Mouse (Mus musculus): ENCODE results near the gene Ccne1. TPM values are rescaled to one million over a fixed set of nuclear protein-coding genes. Genes with fewer than 3 reads are reported as not detected.
A peak's percentile ranks its signal among the peaks of the same experiment; 100 is the strongest.

Ccne1 gene
- polyA plus RNA-seq, 1 experiment from 2014 or later = 75.3 TPM

DNA sequence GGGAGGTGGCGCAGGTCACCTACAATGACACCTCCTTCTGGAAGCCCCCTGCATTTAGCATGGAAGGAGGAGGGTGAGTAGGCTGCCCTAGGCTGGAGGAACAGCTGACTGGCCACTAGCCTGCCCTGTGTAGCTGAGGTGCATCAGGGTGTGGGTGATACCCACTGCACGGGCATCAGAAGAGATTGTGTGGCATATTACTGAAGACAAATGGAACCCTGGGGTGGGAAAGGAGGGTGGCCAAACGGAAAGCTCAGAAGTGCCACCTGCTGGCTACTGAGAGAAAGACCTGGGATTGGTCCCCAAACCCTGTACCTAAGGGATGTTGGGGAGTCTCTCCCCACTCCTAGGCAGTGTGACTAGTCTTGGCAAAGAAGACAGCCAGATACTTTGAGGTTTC is 33.6 kb downstream of the Ccne1 start:
- H3K4me1 ChIP-seq = peaks cover 11% of the 10 kb centered on the region; the same call in 1 of the 2 replicates
- no peak overlapping the region for H3K27ac ChIP-seq
- H3K9me3 ChIP-seq = no peaks in the 10 kb centered on the region
- no peak overlapping the region for H3K4me3 ChIP-seq
- no peak overlapping the region; the same call in 1 of the 2 replicates for H3K4me2 ChIP-seq (replicated peaks)
- 19% methylated on average over 3 of the region's 3 CpGs for WGBS
- no peak overlapping the region for H3K9ac ChIP-seq
- no peaks in the 10 kb centered on the region for H3K36me3 ChIP-seq
- ATAC-seq (ENCODE audit: insufficient number of reproducible peaks, insufficient read depth, low FRiP score, low TSS enrichment) = no peak
- H3K27me3 ChIP-seq = no peaks in the 10 kb centered on the region; the same call in 1 of the 2 replicates

DNA sequence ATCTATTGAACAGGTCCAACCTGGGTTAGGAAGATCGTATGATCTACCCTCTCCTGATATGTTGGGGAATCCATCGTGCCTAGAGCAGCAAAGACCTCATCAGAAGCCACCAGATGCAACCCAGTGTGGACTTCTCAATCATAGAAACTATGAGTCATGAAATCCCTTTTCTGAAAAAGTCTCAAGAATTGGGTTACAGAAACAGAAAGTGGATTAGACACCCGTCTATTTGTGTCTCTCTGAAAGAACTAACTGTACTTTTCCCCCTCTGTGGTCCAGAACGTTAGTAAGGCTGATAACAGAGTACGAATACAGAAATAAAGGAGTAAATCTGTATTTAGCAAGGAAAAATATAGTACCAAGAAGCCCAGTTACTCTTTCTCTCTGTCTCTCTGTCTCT is 36.3 kb downstream of the Ccne1 start:
- ATAC-seq (ENCODE audit: insufficient number of reproducible peaks, insufficient read depth, low FRiP score, low TSS enrichment) = no peak
- H3K27ac ChIP-seq = no peak overlapping the region
- H3K27me3 ChIP-seq = no peaks in the 10 kb centered on the region; the same call in 1 of the 2 replicates
- H3K4me3 ChIP-seq = no peak overlapping the region
- peaks cover 11% of the 10 kb centered on the region; the same call in 1 of the 2 replicates for H3K4me1 ChIP-seq
- H3K4me2 ChIP-seq (replicated peaks) = no peak overlapping the region
- no peaks in the 10 kb centered on the region for H3K9me3 ChIP-seq
- H3K36me3 ChIP-seq = no peaks in the 10 kb centered on the region
- WGBS = 80% methylated on average over 5 of the region's 5 CpGs
- no peak overlapping the region for H3K9ac ChIP-seq

DNA sequence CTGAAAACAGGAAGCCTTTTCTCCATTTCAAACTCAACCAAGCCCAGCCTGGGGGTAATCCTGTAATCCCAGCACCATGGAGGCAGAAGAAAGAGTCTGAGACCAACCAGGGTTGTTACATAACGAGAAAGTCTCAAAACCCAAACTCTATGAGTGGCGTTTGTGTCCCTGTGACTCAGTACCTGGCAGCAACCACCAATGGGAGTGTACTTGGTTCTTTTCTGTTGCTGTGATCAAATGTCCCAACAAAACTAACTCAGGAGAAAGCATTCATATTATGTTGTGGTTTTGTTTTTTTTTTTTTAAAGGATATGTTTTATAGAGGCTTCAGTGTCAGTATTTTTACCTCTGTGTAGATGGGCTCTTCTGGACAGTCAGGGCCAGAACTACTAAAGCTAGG is 36.7 kb downstream of the Ccne1 start:
- Histone ChIP-seq H3K4me1 (peaks cover 11% of the 10 kb centered on the region; the same call in 1 of the 2 replicates), H3K36me3 (no peaks in the 10 kb centered on the region), H3K27ac (no peak overlapping the region), H3K9me3 (no peaks in the 10 kb centered on the region), H3K4me3 (no peak overlapping the region), H3K4me2 (replicated peaks) (no peak overlapping the region), H3K27me3 (no peaks in the 10 kb centered on the region; the same call in 1 of the 2 replicates), H3K9ac (no peak overlapping the region)
- WGBS = 36% methylated on average over 2 of the region's 2 CpGs
- no peak for ATAC-seq (ENCODE audit: insufficient number of reproducible peaks, insufficient read depth, low FRiP score, low TSS enrichment)

DNA sequence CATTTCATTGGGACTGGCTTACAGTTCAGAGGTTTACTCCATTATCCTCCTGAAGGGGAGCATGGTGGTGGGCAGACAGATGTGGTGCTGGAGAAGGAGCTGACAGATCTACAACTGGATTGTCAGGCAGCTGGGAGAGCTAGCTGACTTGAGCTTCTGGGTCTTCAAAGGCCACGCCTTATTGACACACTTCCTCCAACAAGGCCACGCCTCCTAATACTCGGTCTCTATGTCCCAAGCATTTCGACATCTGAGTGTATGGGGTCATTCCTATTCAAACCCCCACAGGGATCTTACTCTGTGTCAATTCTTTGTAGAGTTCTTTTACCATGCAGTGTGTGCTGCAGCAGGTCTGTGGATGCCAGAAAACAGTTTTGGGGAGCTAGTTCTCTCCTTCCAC is 42.9 kb downstream of the Ccne1 start:
- Histone ChIP-seq H3K9ac (no peak overlapping the region), H3K27ac (no peak overlapping the region), H3K9me3 (no peaks in the 10 kb centered on the region), H3K4me2 (replicated peaks) (no peak overlapping the region), H3K27me3 (no peaks in the 10 kb centered on the region), H3K4me3 (no peak overlapping the region), H3K4me1 (0 out of 2 replicates have a peak, but pooled peaks cover 4% of the 10 kb centered on the region), H3K36me3 (no peaks in the 10 kb centered on the region)
- WGBS = 50% methylated on average over 4 of the region's 4 CpGs
- ATAC-seq (ENCODE audit: insufficient number of reproducible peaks, insufficient read depth, low FRiP score, low TSS enrichment) = no peak

DNA sequence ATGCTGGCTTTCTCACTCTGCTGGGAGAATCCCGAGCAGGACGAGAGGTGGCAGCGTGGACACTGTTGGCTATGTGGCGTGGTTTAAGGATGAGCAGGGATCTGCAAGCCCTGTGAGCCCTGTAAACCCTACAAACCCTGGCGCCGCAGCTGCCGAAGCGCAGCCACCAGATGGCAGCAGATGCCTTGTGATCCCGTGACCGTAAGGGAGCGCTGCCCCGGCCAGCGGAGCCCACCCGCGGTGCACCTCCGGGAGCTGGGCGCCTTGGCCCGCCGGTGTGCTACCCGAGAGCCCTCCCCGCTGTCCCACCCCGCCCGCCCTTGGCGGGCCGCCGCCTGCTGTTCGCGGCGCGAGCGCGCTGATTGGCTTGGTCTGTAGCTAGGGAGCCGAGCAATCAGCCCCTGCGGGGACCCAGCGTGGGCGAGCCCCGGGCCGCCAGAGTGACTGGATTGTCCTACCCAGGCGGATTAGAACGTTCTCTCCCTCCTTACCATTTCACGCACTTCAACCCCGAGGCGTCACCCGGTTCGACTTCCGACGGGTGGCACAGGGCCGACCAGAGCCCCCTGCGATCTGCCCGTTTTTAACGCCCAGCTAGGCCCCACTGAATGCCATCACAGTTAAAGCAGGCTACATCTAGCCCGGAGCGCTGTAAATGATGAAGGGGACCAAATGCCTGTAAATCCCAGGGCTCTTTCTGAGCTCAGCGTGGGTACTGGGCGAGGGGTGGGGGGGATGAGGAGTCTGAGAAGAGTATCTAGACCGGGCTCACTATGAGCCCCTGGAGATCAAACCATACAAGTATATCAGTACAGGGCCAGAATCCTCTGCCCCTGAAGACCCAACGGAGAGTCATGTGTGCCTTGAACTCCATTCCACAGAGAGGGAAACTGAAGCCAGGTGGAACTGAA is 46.0 kb downstream of the Ccne1 start:
- Histone ChIP-seq H3K36me3 (no peaks in the 10 kb centered on the region), H3K4me2 (replicated peaks) (peak overlapping the region; percentile 64), H3K9ac (peak overlapping the region; percentile 63), H3K27ac (peak overlapping the region; percentile 46; the same call in 1 of the 2 replicates), H3K4me3 (peak overlapping the region; percentile 50), H3K4me1 (0 out of 2 replicates have a peak, but pooled peaks cover 4% of the 10 kb centered on the region), H3K9me3 (no peaks in the 10 kb centered on the region), H3K27me3 (no peaks in the 10 kb centered on the region)
- peak; percentile 92 for ATAC-seq (ENCODE audit: insufficient number of reproducible peaks, insufficient read depth, low FRiP score, low TSS enrichment)
- under 1% methylated on average over 56 of the region's 57 CpGs for WGBS

DNA sequence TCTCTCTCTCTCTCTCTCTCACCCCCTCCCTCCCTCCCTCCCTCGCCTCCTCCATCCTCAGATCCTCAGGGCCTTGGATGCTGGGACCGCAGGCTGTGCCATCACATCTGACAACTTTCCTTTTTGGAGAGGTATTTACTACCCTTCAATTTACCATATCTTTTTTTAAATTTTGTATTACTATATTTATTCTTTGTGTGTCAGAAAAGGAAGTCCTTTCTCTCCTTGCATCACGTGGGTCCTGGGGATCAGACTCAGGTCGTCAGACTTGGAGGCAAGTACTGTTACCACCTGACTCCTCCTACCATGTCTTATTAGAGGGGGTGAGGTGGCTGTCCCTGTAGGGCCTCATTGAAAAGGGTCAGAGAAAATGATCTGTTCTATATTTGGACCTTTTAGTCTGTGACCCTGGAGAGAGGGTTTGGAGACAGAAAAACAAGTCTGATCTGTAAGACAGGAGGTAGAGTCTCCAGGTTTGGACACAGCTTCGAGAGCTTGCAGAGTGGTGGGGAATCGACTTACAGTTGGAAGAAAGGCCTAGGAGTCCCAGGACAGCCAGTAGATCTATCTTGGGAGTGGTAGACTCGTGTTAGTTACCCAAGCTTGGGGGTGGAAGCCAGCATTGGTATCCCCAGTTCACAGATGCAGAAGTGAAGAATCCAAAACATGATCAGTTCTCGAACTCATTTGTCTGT is 47.6 kb downstream of the Ccne1 start:
- Histone ChIP-seq H3K9me3 (no peaks in the 10 kb centered on the region), H3K4me1 (0 out of 2 replicates have a peak, but pooled peaks cover 4% of the 10 kb centered on the region), H3K4me3 (no peak overlapping the region), H3K4me2 (replicated peaks) (no peak overlapping the region), H3K36me3 (no peaks in the 10 kb centered on the region), H3K27ac (no peak overlapping the region), H3K9ac (no peak overlapping the region), H3K27me3 (no peaks in the 10 kb centered on the region)
- no peak for ATAC-seq (ENCODE audit: insufficient number of reproducible peaks, insufficient read depth, low FRiP score, low TSS enrichment)
- WGBS = 73% methylated on average over 8 of the region's 8 CpGs

DNA sequence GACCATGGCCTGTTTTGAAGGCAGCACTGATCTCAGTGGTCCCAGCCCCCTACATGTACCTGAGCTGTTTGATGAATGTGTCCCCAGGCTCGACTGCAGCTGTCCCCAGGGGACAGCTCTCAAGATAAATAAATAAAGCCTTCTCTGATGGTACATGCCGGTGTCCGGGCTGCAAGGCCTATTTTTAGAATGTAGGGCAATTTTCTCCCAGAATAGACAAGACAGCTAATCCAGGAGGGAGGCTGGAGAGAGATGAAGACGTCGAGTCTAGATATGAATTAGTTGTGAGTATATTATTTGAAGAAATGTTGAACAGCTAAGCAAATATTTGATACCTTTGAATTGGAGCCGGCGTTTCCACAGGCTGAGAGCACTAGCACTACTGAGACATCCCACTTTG is 48.2 kb downstream of the Ccne1 start:
- 39% methylated on average over 7 of the region's 7 CpGs for WGBS
- Histone ChIP-seq H3K27me3 (no peaks in the 10 kb centered on the region), H3K4me3 (no peak overlapping the region), H3K36me3 (no peaks in the 10 kb centered on the region), H3K4me2 (replicated peaks) (no peak overlapping the region), H3K9me3 (no peaks in the 10 kb centered on the region), H3K4me1 (0 out of 2 replicates have a peak, but pooled peaks cover 4% of the 10 kb centered on the region), H3K27ac (no peak overlapping the region), H3K9ac (no peak overlapping the region)
- ATAC-seq (ENCODE audit: insufficient number of reproducible peaks, insufficient read depth, low FRiP score, low TSS enrichment) = no peak

DNA sequence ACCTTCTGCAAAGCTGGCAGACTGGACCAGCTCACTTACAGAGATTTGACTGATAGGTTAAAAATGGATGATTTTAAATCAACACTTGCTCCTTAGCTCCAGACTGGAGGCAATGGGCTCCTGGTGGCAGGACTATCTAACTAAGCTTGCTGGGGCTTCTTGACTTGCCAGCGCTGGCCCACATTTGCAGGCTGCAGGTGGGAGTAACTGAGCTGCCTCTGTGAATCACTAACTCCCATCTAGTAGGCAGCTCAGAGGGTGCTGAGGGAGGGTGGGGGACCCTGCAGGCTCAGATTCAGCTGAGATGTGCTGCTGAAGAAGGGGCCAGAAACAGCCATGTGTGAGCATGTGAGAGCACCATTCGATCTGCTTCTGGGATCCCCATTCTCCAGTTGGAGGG is 51.3 kb downstream of the Ccne1 start:
- WGBS = 70% methylated on average over 2 of the region's 2 CpGs
- Histone ChIP-seq H3K4me3 (no peak overlapping the region), H3K9ac (no peak overlapping the region), H3K4me2 (replicated peaks) (no peak overlapping the region), H3K36me3 (no peaks in the 10 kb centered on the region), H3K27me3 (no peaks in the 10 kb centered on the region), H3K27ac (no peak overlapping the region), H3K9me3 (no peaks in the 10 kb centered on the region), H3K4me1 (no peaks in the 10 kb centered on the region)
- no peak for ATAC-seq (ENCODE audit: insufficient number of reproducible peaks, insufficient read depth, low FRiP score, low TSS enrichment)

DNA sequence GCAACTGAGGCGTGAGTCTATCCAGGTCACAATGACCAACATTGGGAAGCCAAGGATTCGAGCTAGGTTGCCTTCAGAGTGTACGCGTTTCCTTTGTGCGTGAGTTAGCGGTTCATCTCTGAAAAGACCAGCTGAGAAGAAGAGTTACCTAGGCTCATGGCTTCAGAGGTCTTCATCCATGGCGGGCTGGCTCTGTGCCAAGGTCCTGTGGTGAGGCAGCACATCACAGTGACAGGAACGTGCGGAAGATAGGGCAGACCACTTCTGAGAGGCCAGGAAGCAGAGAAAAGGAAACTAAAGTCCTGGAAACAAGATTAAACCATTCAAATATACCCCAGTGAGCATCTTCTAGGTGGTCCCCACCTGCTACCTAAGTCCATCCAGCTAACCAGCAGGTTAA is 53.1 kb downstream of the Ccne1 start:
- WGBS = 90% methylated on average over 9 of the region's 9 CpGs
- no peak overlapping the region for H3K9ac ChIP-seq
- no peaks in the 10 kb centered on the region for H3K36me3 ChIP-seq
- no peak for ATAC-seq (ENCODE audit: insufficient number of reproducible peaks, insufficient read depth, low FRiP score, low TSS enrichment)
- H3K9me3 ChIP-seq = no peaks in the 10 kb centered on the region
- no peak overlapping the region for H3K4me2 ChIP-seq (replicated peaks)
- no peak overlapping the region for H3K27ac ChIP-seq
- H3K4me1 ChIP-seq = no peaks in the 10 kb centered on the region
- no peak overlapping the region for H3K4me3 ChIP-seq
- no peaks in the 10 kb centered on the region for H3K27me3 ChIP-seq

Other genes starting within 250 kb of the Ccne1 start
- 48.6 and 54.0 TPM in 2 replicates for gene Uri1, start 84.0 kb downstream of the Ccne1 start, polyA plus RNA-seq (2016; fragmentation: Nextera tagmentation; extraction: Ambion mirVana)
- gene 1600014C10Rik, start 75.7 kb upstream of the Ccne1 start, polyA plus RNA-seq (2016; fragmentation: Nextera tagmentation; extraction: Ambion mirVana) = 16.3 and 17.3 TPM in 2 replicates
- 2.8 and 3.6 TPM in 2 replicates for gene Plekhf1, start 120.5 kb upstream of the Ccne1 start, polyA plus RNA-seq (2016; fragmentation: Nextera tagmentation; extraction: Ambion mirVana)
- gene Pop4, start 163.9 kb upstream of the Ccne1 start, polyA plus RNA-seq (2016; fragmentation: Nextera tagmentation; extraction: Ambion mirVana) = 69.2 and 75.5 TPM in 2 replicates